Mouse (Mus musculus) fat pad, adult 2 months (tissue): ENCODE results near the gene Plekha4.

ENCODE experiments used
- DNase-seq: peaks from one replicate; pipeline ENCODE4 v3.0.0-alpha.2; 2011; ENCODE audit warnings: low read depth, low spot score; ENCODE audit errors: extremely low read depth

Gene Plekha4

GRCm38 (mm10) chr7:45538163-45539041 is 12.3 kb downstream of the Plekha4 start:
- DNase-seq: no peak

- DNase-seq: no peak
Measured at GRCm38 (mm10) chr7:45539095-45539494, 13.0 kb downstream of the Plekha4 start.

GRCm38 (mm10) chr7:45540213-45540612 is 14.1 kb downstream of the Plekha4 start:
- no peak for DNase-seq

GRCm38 (mm10) chr7:45544525-45544924 is 18.4 kb downstream of the Plekha4 start:
- no peak for DNase-seq

GRCm38 (mm10) chr7:45549641-45550436 is 23.7 kb downstream of the Plekha4 start:
- no peak for DNase-seq

- DNase-seq: no peak
Measured at GRCm38 (mm10) chr7:45550821-45551511, 24.8 kb downstream of the Plekha4 start.

GRCm38 (mm10) chr7:45551512-45551883 is 25.4 kb downstream of the Plekha4 start:
- DNase-seq: no peak

- no peak for DNase-seq
Measured at GRCm38 (mm10) chr7:45553519-45553918, 27.4 kb downstream of the Plekha4 start.

- no peak for DNase-seq
Measured at GRCm38 (mm10) chr7:45553990-45554389, 27.9 kb downstream of the Plekha4 start.

- no peak for DNase-seq
Measured at GRCm38 (mm10) chr7:45554744-45555143, 28.6 kb downstream of the Plekha4 start, which contains the start of gene Hsd17b14. Gene Hsd17b14 (plus strand): TSS chr7:45554893.

- no peak for DNase-seq
Measured at GRCm38 (mm10) chr7:45555787-45556186, 29.7 kb downstream of the Plekha4 start.

- no peak for DNase-seq
Measured at GRCm38 (mm10) chr7:45558907-45559306, 32.8 kb downstream of the Plekha4 start.

- no peak for DNase-seq
Measured at GRCm38 (mm10) chr7:45560241-45560640, 34.1 kb downstream of the Plekha4 start.

GRCm38 (mm10) chr7:45560843-45561623 is 34.9 kb downstream of the Plekha4 start:
- no peak for DNase-seq

- no peak for DNase-seq
Measured at GRCm38 (mm10) chr7:45561624-45562520, 35.7 kb downstream of the Plekha4 start.

GRCm38 (mm10) chr7:45564811-45565210 is 38.7 kb downstream of the Plekha4 start:
- DNase-seq: no peak

GRCm38 (mm10) chr7:45565446-45565845 is 39.3 kb downstream of the Plekha4 start:
- DNase-seq: no peak

- no peak for DNase-seq
Measured at GRCm38 (mm10) chr7:45567112-45567779, 41.1 kb downstream of the Plekha4 start.
